Mouse (Mus musculus): ENCODE measurements around the gene Sohlh1.

DNA sequence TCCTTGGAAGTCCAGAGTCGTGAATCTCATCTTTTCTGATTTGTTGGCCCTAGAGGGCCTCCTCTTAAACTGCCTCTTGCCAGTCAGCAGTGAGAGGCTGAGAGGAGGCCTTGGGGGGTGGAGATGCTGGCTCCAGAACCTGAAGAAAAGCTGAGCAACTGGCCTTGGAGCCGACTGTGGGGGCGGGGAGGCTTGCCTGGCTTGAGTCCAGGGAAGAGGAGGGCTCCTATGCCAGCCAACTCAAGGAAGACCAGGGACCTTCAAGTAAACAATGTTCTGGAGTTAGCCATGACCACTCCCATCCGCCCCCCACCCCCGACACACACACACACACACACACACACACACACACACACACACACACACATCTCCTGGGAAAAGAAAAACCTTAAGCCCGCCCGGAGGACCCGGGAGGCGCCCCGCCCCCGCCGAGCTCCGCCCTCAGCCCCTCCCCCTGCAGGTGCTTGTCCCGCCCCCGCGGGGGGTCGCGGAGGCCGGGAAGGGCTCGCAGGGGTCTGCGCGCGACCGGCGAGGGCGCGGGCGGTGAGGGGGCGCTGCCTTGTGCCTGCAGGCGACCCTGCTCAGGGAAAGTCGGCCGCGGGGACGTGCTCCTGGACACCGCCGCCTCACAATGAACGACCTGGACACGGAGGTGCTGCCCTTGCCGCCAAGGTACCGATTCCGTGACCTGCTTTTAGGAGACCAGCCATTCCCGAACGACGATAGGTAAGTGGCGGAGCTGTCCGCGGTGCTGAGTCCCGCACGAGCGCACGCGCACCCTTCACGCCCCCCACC, 16.5 kb upstream of the Sohlh1 start, which contains the start of gene Kcnt1:
- TF ChIP-seq HCFC1 (IDR thresholded peaks at IDR 0.05; ENCODE audit: borderline replicate concordance, insufficient read depth, low read length), result no peak; the same call in 1 of the 2 replicates
- TF ChIP-seq MAFK (IDR thresholded peaks at IDR 0.05; ENCODE audit: insufficient read depth, low read depth, low read length), result no peak

All from ES-E14 (cell line).